Mouse (Mus musculus) cortical plate, adult 2 months (tissue): ENCODE measurements around the gene Efemp2.

Source experiments
- CTCF ChIP-seq: fragments of 200-500 bp; IDR thresholded peaks from 2 replicates; pipeline ENCODE4 v1.5.1; 2011; ENCODE audit warnings: mild to moderate bottlenecking, control low read depth, low read length; ENCODE audit not compliant: insufficient read depth; ENCODE audit errors: extremely low read depth
- POLR2A ChIP-seq: fragments of 200-500 bp; IDR thresholded peaks from 2 replicates; pipeline ENCODE4 v1.6.1; 2011; ENCODE audit warnings: mild to moderate bottlenecking, low read length, control low read depth; ENCODE audit not compliant: insufficient read depth; ENCODE audit errors: extremely low read depth

GRCm38 (mm10) chr19:5465037-5465436 is 8.7 kb upstream of the Efemp2 start:
- TF ChIP-seq POLR2A (no peak), CTCF (no peak)
